Mouse (Mus musculus): ENCODE results near the gene Chrng. TPM values are rescaled to one million over a fixed set of nuclear protein-coding genes. Genes with fewer than 3 reads are reported as not detected.

Chrng gene
- polyA plus RNA-seq, 1 experiment from 2014 or later, result not detected

DNA sequence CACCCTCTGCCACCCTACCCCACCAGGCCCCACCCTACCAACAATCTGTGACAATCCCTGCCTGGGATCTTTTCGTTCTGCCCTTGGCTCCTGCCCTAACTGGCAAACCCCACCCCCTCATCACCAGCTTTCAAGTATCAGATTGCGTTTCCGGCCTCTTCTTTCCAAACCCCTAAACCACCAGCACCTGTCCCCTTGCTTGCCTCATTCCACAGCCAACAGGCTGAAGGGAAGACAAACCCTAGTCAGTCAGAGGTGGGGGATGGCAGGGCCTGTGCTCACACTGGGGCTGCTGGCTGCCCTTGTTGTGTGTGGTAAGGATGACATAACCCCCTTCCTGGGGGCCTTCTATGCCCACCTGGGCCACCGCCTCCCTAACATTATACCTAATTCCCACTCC is 14.0 kb upstream of the Chrng start, which contains the start of gene Chrnd:
Gene Chrnd, plus strand, starts transcription at position 179 of the 400 bp plus-strand sequence.
- 24% methylated on average over 4 of the region's 4 CpGs for WGBS
- no peak for TF ChIP-seq CTCF (IDR thresholded peaks at IDR 0.05; ENCODE audit: low read depth)
- ATAC-seq (replicated peaks; ENCODE audit: low FRiP score, low read depth), result 0 out of 2 replicates have a peak, but pooled peaks have one; percentile 17

GRCm38 (mm10) chr1:87197296-87197695 is 7.2 kb upstream of the Chrng start:
- Histone ChIP-seq H3K4me1 (replicated peaks; ENCODE audit: insufficient read depth, low read length) (no peaks in the 10 kb centered on the region), H3K4me2 (ENCODE audit: low read length) (no peak overlapping the region), H3K9ac (ENCODE audit: low read depth, low read length) (no peak overlapping the region), H3K27ac (no peak overlapping the region), H3K27me3 (ENCODE audit: insufficient read depth, low read length) (no peaks in the 10 kb centered on the region), H3K4me3 (replicated peaks; ENCODE audit: low read depth, low read length) (no peak overlapping the region), H3K36me3 (ENCODE audit: insufficient read depth, low read length) (no peaks in the 10 kb centered on the region), H3K9me3 (replicated peaks; ENCODE audit: low read length) (no peaks in the 10 kb centered on the region)
- 68% methylated on average over 9 of the region's 9 CpGs for WGBS
- no peak for TF ChIP-seq CTCF (IDR thresholded peaks at IDR 0.05; ENCODE audit: low read depth)
- DNase-seq (ENCODE audit: low spot score) (no peak), ATAC-seq (replicated peaks; ENCODE audit: low FRiP score, low read depth) (no peak)

More for the DNA sequence above, 14.0 kb upstream of the Chrng start, which contains the start of gene Chrnd:
- H3K4me2 ChIP-seq (ENCODE audit: low read length), result no peak within 1 kb of the TSS
- H3K4me3 ChIP-seq (replicated peaks; ENCODE audit: low read depth, low read length), result no peak within 1 kb of the TSS
- no peaks in the 10 kb centered on the region for H3K9me3 ChIP-seq (replicated peaks; ENCODE audit: low read length)
- no peak within 1 kb of the TSS for H3K9ac ChIP-seq (ENCODE audit: low read depth, low read length)
- H3K4me1 ChIP-seq (replicated peaks; ENCODE audit: insufficient read depth, low read length), result no peaks in the 10 kb centered on the region
- H3K36me3 ChIP-seq (ENCODE audit: insufficient read depth, low read length), result no peaks in the 10 kb centered on the region
- DNase-seq (ENCODE audit: low spot score), result no peak
- H3K27ac ChIP-seq, result no peak within 1 kb of the TSS
- H3K27me3 ChIP-seq (ENCODE audit: insufficient read depth, low read length), result peaks cover 13% of the 10 kb centered on the region

GRCm38 (mm10) chr1:87198119-87199065 is 6.1 kb upstream of the Chrng start:
- Histone ChIP-seq H3K4me3 (replicated peaks; ENCODE audit: low read depth, low read length) (no peak overlapping the region), H3K27ac (no peak overlapping the region), H3K9ac (ENCODE audit: low read depth, low read length) (no peak overlapping the region), H3K4me2 (ENCODE audit: low read length) (no peak overlapping the region), H3K9me3 (replicated peaks; ENCODE audit: low read length) (no peaks in the 10 kb centered on the region), H3K36me3 (ENCODE audit: insufficient read depth, low read length) (no peaks in the 10 kb centered on the region), H3K27me3 (ENCODE audit: insufficient read depth, low read length) (no peaks in the 10 kb centered on the region), H3K4me1 (replicated peaks; ENCODE audit: insufficient read depth, low read length) (no peaks in the 10 kb centered on the region)
- WGBS, result 51% methylated on average over 12 of the region's 12 CpGs
- ATAC-seq (replicated peaks; ENCODE audit: low FRiP score, low read depth), result no peak
- no peak for TF ChIP-seq CTCF (IDR thresholded peaks at IDR 0.05; ENCODE audit: low read depth)
- DNase-seq (ENCODE audit: low spot score), result no peak

- 54% methylated on average over 2 of the region's 2 CpGs for WGBS
- Histone ChIP-seq H3K9ac (ENCODE audit: low read depth, low read length) (no peak overlapping the region), H3K27ac (no peak overlapping the region), H3K4me2 (ENCODE audit: low read length) (no peak overlapping the region), H3K27me3 (ENCODE audit: insufficient read depth, low read length) (no peaks in the 10 kb centered on the region), H3K4me1 (replicated peaks; ENCODE audit: insufficient read depth, low read length) (no peaks in the 10 kb centered on the region), H3K36me3 (ENCODE audit: insufficient read depth, low read length) (no peaks in the 10 kb centered on the region), H3K9me3 (replicated peaks; ENCODE audit: low read length) (no peaks in the 10 kb centered on the region), H3K4me3 (replicated peaks; ENCODE audit: low read depth, low read length) (no peak overlapping the region)
- ATAC-seq (replicated peaks; ENCODE audit: low FRiP score, low read depth) (no peak), DNase-seq (ENCODE audit: low spot score) (no peak)
- no peak for TF ChIP-seq CTCF (IDR thresholded peaks at IDR 0.05; ENCODE audit: low read depth)
Measured at GRCm38 (mm10) chr1:87200811-87201210, 3.6 kb upstream of the Chrng start.

DNA sequence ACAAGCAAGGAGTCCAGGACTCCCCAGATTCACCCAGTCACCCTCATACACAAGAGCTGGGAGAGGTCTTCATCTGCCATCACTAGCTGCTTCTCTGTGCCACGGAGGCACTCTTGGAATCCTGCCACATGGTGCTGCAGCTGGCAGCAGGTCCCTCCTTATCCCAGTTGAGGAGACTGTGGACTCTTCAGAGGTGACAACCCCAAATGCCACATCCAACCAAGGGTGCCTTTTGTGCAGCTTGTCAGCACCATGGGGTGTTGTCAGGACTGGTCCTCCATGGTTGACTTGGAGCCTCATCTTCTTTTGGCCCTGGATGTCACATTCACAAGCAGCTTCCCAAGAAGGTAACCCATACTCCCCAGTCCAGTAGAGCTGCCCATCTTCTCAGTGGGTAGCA is 2.6 kb upstream of the Chrng start:
- Histone ChIP-seq H3K4me1 (replicated peaks; ENCODE audit: insufficient read depth, low read length) (no peaks in the 10 kb centered on the region), H3K4me2 (ENCODE audit: low read length) (no peak overlapping the region), H3K36me3 (ENCODE audit: insufficient read depth, low read length) (no peaks in the 10 kb centered on the region), H3K27ac (no peak overlapping the region), H3K27me3 (ENCODE audit: insufficient read depth, low read length) (no peaks in the 10 kb centered on the region), H3K4me3 (replicated peaks; ENCODE audit: low read depth, low read length) (no peak overlapping the region), H3K9ac (ENCODE audit: low read depth, low read length) (no peak overlapping the region), H3K9me3 (replicated peaks; ENCODE audit: low read length) (no peaks in the 10 kb centered on the region)
- 61% methylated on average over 1 of the region's 1 CpGs for WGBS
- ATAC-seq (replicated peaks; ENCODE audit: low FRiP score, low read depth), result no peak
- DNase-seq (ENCODE audit: low spot score), result no peak
- TF ChIP-seq CTCF (IDR thresholded peaks at IDR 0.05; ENCODE audit: low read depth), result no peak

DNA sequence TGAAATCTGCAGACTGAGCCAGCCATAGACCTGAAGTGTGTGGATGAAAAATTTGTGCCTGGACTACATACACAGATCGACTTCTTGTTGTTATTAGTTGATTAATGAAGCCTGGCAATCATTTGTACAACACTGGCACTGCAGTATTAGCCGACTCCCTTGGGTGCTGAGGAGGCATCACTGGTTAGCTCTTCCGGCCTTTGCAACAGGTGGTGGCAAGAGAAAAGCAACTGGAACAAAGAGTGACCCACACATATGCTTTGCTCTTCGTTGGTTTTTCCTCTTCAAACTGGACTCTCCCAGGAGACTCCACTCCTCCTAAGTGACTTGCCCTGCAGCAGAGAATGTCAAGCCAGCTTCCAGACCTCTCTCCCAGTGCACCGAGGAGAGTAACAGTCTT is 678 bp upstream of the Chrng start:
- H3K4me3 ChIP-seq (replicated peaks; ENCODE audit: low read depth, low read length), result no peak overlapping the region
- WGBS, result 78% methylated on average over 5 of the region's 5 CpGs
- no peak overlapping the region for H3K4me2 ChIP-seq (ENCODE audit: low read length)
- peaks cover 6% of the 10 kb centered on the region; the same call in 1 of the 2 replicates for H3K27me3 ChIP-seq (ENCODE audit: insufficient read depth, low read length)
- no peaks in the 10 kb centered on the region for H3K4me1 ChIP-seq (replicated peaks; ENCODE audit: insufficient read depth, low read length)
- H3K9me3 ChIP-seq (replicated peaks; ENCODE audit: low read length), result no peaks in the 10 kb centered on the region
- TF ChIP-seq CTCF (IDR thresholded peaks at IDR 0.05; ENCODE audit: low read depth), result no peak
- H3K9ac ChIP-seq (ENCODE audit: low read depth, low read length), result no peak overlapping the region
- no peak for DNase-seq (ENCODE audit: low spot score)
- no peak overlapping the region for H3K27ac ChIP-seq
- no peaks in the 10 kb centered on the region for H3K36me3 ChIP-seq (ENCODE audit: insufficient read depth, low read length)
- no peak for ATAC-seq (replicated peaks; ENCODE audit: low FRiP score, low read depth)
